Mouse (Mus musculus) limb, embryonic 10.5 days (tissue): ENCODE data around the gene Stard10. TPM values are rescaled to one million over a fixed set of nuclear protein-coding genes. Genes with fewer than 3 reads are reported as not detected.

Source experiments
- DNase-seq: peaks from one replicate; pipeline ENCODE4 v3.0.0-alpha.2; 2017; ENCODE audit warnings: low spot score
- H3K27ac ChIP-seq: fragments of 300-500 bp; sonication (generic); 2 replicates; pipeline ENCODE4 v1.5.1; 2016; ENCODE audit warnings: mild to moderate bottlenecking
- H3K27me3 ChIP-seq: fragments of 300-500 bp; sonication (generic); 2 replicates; pipeline ENCODE4 v1.6.1; 2016; ENCODE audit warnings: low read depth, mild to moderate bottlenecking; ENCODE audit not compliant: poor library complexity, severe bottlenecking
- H3K36me3 ChIP-seq: fragments of 300-500 bp; sonication (generic); 2 replicates; pipeline ENCODE4 v1.6.1; 2016; ENCODE audit warnings: mild to moderate bottlenecking, moderate library complexity
- H3K4me1 ChIP-seq: fragments of 300-500 bp; sonication (generic); 2 replicates; pipeline ENCODE4 v1.6.1; 2016
- H3K4me3 ChIP-seq: fragments of 300-500 bp; sonication (generic); 2 replicates; pipeline ENCODE4 v1.5.1; 2016; ENCODE audit warnings: mild to moderate bottlenecking, moderate library complexity
- H3K9me3 ChIP-seq: fragments of 300-500 bp; sonication (generic); replicated peaks from 2 replicates; pipeline ENCODE4 v1.6.1; 2016; ENCODE audit warnings: mild to moderate bottlenecking
- whole genome bisulfite sequencing: fragments of 180-500 bp; shearing (Covaris S2); methylation state at CpG from one replicate; pipeline ENCODE4 v1.1.7; 2016; 5-methylcytosine and 5-hydroxymethylcytosine counted together
- polyA plus RNA-seq: library from polyadenylated mRNA; unstranded; fragments of >200 nt; fragmentation: Nextera tagmentation; extraction: Ambion mirVana; gene quantifications from 2 replicates; pipeline ENCODE4 v1.2.1, GENCODE M21; 2016

Gene Stard10
- polyA plus RNA-seq, 1 experiment from 2014 or later = 11.7 TPM

DNA sequence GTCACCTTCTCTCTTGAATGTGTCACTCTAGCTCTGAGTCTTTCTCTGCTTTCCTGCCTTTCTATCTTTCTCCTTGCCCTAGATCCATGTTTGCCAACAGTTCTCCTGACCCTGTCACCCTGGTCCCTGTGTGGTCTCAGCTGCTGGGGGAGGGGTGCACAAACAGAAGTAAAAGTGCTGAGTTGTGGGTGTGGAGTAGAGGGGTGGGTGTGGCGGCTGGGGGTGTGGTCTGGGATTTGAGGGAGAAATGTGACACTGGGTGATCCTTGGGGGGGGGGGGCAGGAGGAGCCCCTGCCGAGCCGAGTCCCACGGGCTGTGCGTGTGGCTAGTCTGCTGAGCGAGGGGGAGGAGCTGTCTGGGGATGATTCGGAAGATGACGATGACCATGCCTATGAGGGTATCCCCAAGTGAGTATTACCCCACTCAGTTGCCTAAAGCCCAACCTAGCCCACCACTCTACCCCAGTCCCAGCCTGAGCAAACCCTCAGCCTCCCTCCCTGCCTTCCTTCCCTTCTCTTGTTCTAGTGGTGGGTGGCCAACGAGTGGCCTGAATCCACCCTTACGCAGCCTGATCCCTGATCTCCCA is 69.1 kb downstream of the Stard10 start:
- H3K36me3 ChIP-seq = peaks cover 19% of the 10 kb centered on the region; the same call in 1 of the 2 replicates
- no peaks in the 10 kb centered on the region for H3K9me3 ChIP-seq
- WGBS = 45% methylated on average over 10 of the region's 10 CpGs
- peak overlapping the region; percentile 66 for H3K27ac ChIP-seq
- no peak for DNase-seq
- no peak overlapping the region for H3K4me3 ChIP-seq
- H3K4me1 ChIP-seq = peaks cover 21% of the 10 kb centered on the region
- H3K27me3 ChIP-seq = no peaks in the 10 kb centered on the region

DNA sequence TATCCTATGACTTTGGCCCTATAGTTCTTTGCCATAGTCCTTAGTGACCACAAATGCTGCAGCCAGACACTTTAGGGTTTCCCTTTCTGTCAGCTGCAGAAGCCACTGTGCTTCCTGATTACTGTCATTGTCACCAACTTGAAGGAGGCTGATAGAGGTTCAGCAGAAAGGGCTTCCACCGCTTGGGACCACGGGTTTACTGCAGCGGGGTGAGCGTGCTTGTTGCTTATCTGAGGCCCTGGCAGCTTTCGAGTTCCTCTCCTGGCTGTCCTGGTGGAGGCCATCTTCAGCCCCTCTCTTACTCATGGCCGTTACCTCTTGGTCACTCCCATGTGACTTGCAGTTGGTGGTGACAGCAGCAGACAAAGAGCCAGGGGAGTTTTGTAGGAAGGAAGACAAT is 72.4 kb downstream of the Stard10 start:
- H3K36me3 ChIP-seq = peaks cover 19% of the 10 kb centered on the region; the same call in 1 of the 2 replicates
- DNase-seq = no peak
- H3K4me1 ChIP-seq = peaks cover 49% of the 10 kb centered on the region
- H3K27ac ChIP-seq = no peak overlapping the region
- 93% methylated on average over 6 of the region's 6 CpGs for WGBS
- no peaks in the 10 kb centered on the region for H3K27me3 ChIP-seq
- H3K4me3 ChIP-seq = no peak overlapping the region
- no peaks in the 10 kb centered on the region for H3K9me3 ChIP-seq

DNA sequence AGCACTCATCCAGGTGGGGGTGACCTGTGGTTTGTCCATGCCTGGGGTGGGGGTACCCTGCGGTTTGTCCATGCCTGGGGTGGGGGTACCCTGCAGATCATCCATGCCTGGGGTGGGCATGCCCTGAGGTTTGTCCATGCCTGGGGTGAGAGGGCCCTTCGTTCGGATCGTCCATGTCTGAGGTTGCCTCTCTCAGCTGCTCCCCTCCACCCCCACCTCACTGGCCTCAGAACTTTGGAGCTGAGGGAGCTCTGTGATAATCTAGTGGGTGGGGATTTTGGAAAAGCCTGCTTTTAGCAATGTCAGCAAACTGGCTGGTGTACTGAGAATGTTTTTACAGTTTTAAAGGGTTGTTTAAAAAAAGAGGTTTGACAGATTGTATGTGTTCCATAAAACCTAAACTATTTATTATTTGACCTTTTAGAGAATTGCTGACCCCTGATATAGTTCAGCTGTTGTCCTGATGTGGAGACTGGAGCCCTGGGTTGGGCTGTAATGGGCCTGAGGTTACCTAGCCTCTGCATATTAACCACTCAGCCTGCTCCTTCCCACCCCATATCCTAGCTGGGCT is 75.1 kb downstream of the Stard10 start:
- no peak overlapping the region for H3K4me3 ChIP-seq
- peaks cover 44% of the 10 kb centered on the region for H3K4me1 ChIP-seq
- no peak for DNase-seq
- peaks cover 26% of the 10 kb centered on the region for H3K36me3 ChIP-seq
- H3K27me3 ChIP-seq = no peaks in the 10 kb centered on the region
- H3K27ac ChIP-seq = peak overlapping the region; percentile 85; the same call in 1 of the 2 replicates
- no peaks in the 10 kb centered on the region for H3K9me3 ChIP-seq
- 82% methylated on average over 4 of the region's 4 CpGs for WGBS

DNA sequence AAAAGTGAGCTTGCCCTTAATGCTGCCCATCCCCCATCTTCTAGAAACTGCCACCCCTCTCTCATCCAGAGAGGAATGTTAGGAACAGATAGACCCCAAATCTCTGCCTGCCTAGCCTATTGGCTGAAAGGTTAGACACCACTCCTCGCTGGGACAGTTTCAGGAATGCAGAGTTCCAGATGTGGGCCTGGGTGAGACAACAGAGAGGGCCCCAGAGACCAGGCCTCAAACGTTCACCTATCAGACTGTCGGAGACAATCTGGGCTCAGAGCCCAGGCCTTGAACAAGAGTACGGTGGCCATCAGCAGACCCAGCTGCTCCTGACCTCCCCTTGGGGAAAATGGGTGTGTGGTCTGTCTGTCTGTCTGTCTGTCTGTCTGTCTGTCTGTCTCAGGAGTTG is 76.1 kb downstream of the Stard10 start:
- WGBS = 52% methylated on average over 4 of the region's 4 CpGs
- Histone ChIP-seq H3K4me1 (peaks cover 44% of the 10 kb centered on the region), H3K27me3 (no peaks in the 10 kb centered on the region), H3K27ac (peak overlapping the region; percentile 85), H3K4me3 (no peak overlapping the region), H3K9me3 (no peaks in the 10 kb centered on the region), H3K36me3 (peaks cover 32% of the 10 kb centered on the region)
- no peak for DNase-seq

DNA sequence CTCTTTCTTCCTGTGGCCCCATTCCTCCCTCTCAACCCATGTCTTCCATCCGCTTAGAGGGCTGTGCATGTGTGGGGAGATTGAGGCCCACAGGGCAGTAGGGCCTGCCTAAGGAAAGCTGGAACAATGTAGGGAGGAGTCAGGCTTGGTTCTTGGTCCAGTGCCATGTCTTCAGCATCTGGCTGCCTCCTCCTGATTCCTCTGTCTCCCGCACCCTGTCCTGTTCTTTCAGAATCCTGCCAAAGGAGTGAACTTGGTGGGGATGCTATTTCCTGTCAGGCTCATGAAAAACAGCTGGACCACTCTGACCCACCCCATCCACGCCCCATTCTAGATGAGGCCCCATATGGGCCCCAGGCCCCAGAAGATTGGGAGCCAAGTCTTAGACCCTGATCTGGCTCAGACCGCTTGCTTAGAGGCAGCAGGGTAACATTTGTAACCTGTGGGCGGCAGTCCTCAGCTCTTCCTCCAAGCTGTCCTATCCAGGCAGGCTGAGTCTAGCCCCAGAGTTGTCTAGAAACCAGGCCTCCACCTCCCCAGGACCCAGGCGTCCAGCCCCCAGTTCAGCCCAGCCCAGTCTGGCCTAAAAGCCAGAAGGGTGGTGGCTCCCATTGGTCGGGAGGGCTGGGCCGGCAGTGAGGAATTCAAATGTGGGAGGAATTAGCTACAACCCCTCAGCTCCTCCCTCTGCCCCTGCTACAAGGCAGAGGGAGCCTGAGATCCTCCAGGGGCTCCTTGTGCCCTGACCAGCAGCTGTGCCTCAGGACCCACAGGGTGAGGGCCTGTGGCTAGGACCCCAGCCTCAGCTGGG is 77.0 kb downstream of the Stard10 start:
- Histone ChIP-seq H3K36me3 (peaks cover 37% of the 10 kb centered on the region), H3K27ac (peak overlapping the region; percentile 85), H3K27me3 (no peaks in the 10 kb centered on the region), H3K4me3 (peak overlapping the region; percentile 18), H3K4me1 (peaks cover 44% of the 10 kb centered on the region), H3K9me3 (no peaks in the 10 kb centered on the region)
- 34% methylated on average over 8 of the region's 8 CpGs for WGBS
- DNase-seq = peak; percentile 62

DNA sequence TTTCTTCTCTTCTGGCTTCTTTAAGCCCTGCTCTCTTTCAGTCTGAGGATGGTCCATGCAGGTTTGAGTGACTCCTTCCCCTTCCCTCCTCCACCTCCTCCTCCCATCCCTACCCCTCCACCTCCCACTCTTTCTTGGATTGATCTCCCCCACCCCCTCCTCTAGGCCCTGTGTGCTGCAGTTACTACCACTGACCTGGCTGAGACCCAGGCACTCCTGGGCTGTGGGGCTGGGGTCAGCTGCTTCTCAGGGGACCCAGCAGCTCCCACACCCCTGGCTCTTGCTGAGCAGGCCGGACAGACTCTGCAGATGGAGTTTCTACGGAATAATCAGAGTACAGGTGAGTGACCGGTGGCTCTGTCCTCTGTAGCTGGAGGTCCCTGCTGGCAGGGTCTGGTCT is 77.7 kb downstream of the Stard10 start:
- peaks cover 44% of the 10 kb centered on the region for H3K4me1 ChIP-seq
- peaks cover 38% of the 10 kb centered on the region for H3K36me3 ChIP-seq
- no peaks in the 10 kb centered on the region for H3K9me3 ChIP-seq
- H3K27me3 ChIP-seq = no peaks in the 10 kb centered on the region
- DNase-seq = no peak
- WGBS = 57% methylated on average over 3 of the region's 3 CpGs
- peak overlapping the region; percentile 85 for H3K27ac ChIP-seq
- peak overlapping the region; percentile 18 for H3K4me3 ChIP-seq

DNA sequence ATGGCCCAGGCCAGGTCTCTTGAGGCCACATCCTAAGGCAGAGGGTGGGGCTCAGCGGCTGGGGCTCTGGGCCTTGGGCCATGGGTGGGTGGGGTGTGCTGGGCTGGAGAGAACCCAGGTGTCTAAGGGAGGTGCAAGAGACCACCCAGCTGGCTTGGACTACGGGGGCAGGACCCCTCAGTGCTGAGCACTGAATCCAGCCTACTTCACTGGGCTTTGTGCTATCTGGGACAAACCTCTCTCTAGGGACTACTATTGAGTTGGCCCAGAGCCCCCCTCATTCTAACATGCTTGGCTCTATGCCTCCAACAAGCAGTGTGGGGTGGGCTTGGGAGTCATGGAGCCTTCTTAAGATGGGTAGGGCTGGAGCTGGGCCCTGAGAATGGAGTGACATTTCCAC is 78.6 kb downstream of the Stard10 start:
- Histone ChIP-seq H3K36me3 (peaks cover 39% of the 10 kb centered on the region), H3K27me3 (no peaks in the 10 kb centered on the region), H3K9me3 (no peaks in the 10 kb centered on the region), H3K27ac (peak overlapping the region; percentile 85; the same call in 1 of the 2 replicates), H3K4me1 (peaks cover 44% of the 10 kb centered on the region), H3K4me3 (peak overlapping the region; percentile 18; the same call in 1 of the 2 replicates)
- 86% methylated on average over 2 of the region's 2 CpGs for WGBS
- DNase-seq = no peak

Other genes starting within 250 kb of the Stard10 start
- 16.1 and 21.5 TPM in 2 replicates for gene Fchsd2, start 224.2 kb upstream of the Stard10 start, polyA plus RNA-seq
- 19.6 and 23.0 TPM in 2 replicates for gene Atg16l2, start 14.8 kb upstream of the Stard10 start, polyA plus RNA-seq
- 13.1 and 20.5 TPM in 2 replicates for gene Arap1, start 31.0 kb downstream of the Stard10 start, polyA plus RNA-seq
- 0.06 TPM in 1 of 2 replicates, not detected in the other for gene Gm45837, start 93.8 kb downstream of the Stard10 start, polyA plus RNA-seq
- 9.2 and 9.3 TPM in 2 replicates for gene Pde2a, start 104.6 kb downstream of the Stard10 start, polyA plus RNA-seq